Mouse (Mus musculus): ENCODE data around the gene 4931406C07Rik.

- TF ChIP-seq POLR2A (IDR thresholded peaks at IDR 0.05; ENCODE audit: extremely low read depth, insufficient read depth, low read length) (no peak), CTCF (IDR thresholded peaks at IDR 0.05; ENCODE audit: extremely low read depth, insufficient read depth, low read length) (no peak)
Measured at GRCm38 (mm10) chr9:15280491-15280879, 25.8 kb downstream of the 4931406C07Rik start.

Data from cortical plate, adult 2 months (tissue).